Mouse (Mus musculus): ENCODE measurements around the gene Trmt5. TPM values are rescaled to one million over a fixed set of nuclear protein-coding genes. Genes with fewer than 3 reads are reported as not detected.

Gene Trmt5
- polyA plus RNA-seq, 1 experiment from 2014 or later = 14.8 TPM

Other genes starting within 250 kb of the Trmt5 start
- gene Six1, start 232.8 kb downstream of the Trmt5 start, polyA plus RNA-seq (2014; fragmentation: Nextera tagmentation; extraction: Ambion mirVana) = 0.36 and 0.52 TPM in 2 replicates
- 0.39 and 0.43 TPM in 2 replicates for gene Six4, start 173.3 kb downstream of the Trmt5 start, polyA plus RNA-seq (2014; fragmentation: Nextera tagmentation; extraction: Ambion mirVana)
- 24.5 and 26.7 TPM in 2 replicates for gene Mnat1, start 163.0 kb downstream of the Trmt5 start, polyA plus RNA-seq (2014; fragmentation: Nextera tagmentation; extraction: Ambion mirVana)
- 5.4 and 7.2 TPM in 2 replicates for gene Slc38a6, start 69 bp upstream of the Trmt5 start, polyA plus RNA-seq (2014; fragmentation: Nextera tagmentation; extraction: Ambion mirVana)

Measured in forebrain, embryonic 14.5 days (tissue).